Mouse (Mus musculus): ENCODE measurements around the gene Fzr1. TPM values are rescaled to one million over a fixed set of nuclear protein-coding genes. Genes with fewer than 3 reads are reported as not detected.

Gene Fzr1
- total and polyA plus RNA-seq, 3 experiments = 33.1 to 75.4 (median 44.5) TPM

GRCm38 (mm10) chr10:81354738-81355477 is 23.4 kb downstream of the Fzr1 start:
- Histone ChIP-seq H3K79me2 (replicated peaks; ENCODE audit: control insufficient read depth, extremely low read depth, insufficient read depth, poor library complexity, severe bottlenecking) (no peaks in the 10 kb centered on the region; the same call in 1 of the 2 replicates), H3K9me3 (replicated peaks; ENCODE audit: low read length) (no peaks in the 10 kb centered on the region), H3K4me2 (ENCODE audit: insufficient read depth, low read depth, poor library complexity, severe bottlenecking) (no peak overlapping the region), H3K4me3 (replicated peaks in 1 of 3; ENCODE audit: low read depth in 2 of 3, low read length in 2 of 3, poor library complexity in 1 of 3) (no peak overlapping the region), H3K9ac (ENCODE audit: insufficient read depth, low read depth) (no peak overlapping the region), H3K27me3 (replicated peaks) (no peaks in the 10 kb centered on the region), H3K36me3 (replicated peaks in 1 of 2; ENCODE audit: control insufficient read depth in 1 of 2, insufficient read depth in 1 of 2, low read length in 1 of 2) (peaks cover 2 to 7% of the 10 kb centered on the region in 2 experiments), H3K27ac (ENCODE audit: insufficient read depth, low read depth) (no peak overlapping the region), H3K4me1 (ENCODE audit: control insufficient read depth in 1 of 2, insufficient read depth in 2 of 2) (peaks cover 19 to 61% of the 10 kb centered on the region in 2 experiments)
- TF ChIP-seq SIN3A (IDR thresholded peaks at IDR 0.05; ENCODE audit: low read length) (no peak), ZC3H11A (IDR thresholded peaks at IDR 0.05; ENCODE audit: low read depth, low read length) (no peak), UBTF (IDR thresholded peaks at IDR 0.05; ENCODE audit: low read depth, low read length) (no peak), NELFE (IDR thresholded peaks at IDR 0.05; ENCODE audit: low read depth, low read length) (no peak), USF1 (IDR thresholded peaks at IDR 0.05; ENCODE audit: low read depth, low read length) (no peak), IRF4 (IDR thresholded peaks at IDR 0.05; ENCODE audit: low read depth, low read length) (no peak), SMC3 (IDR thresholded peaks at IDR 0.05; ENCODE audit: low read depth, low read length) (no peak), TCF12 (IDR thresholded peaks at IDR 0.05; ENCODE audit: low read depth, low read length) (no peak), NRF1 (IDR thresholded peaks at IDR 0.05; ENCODE audit: low read depth, low read length) (no peak), MAZ (IDR thresholded peaks at IDR 0.05; ENCODE audit: low read depth, low read length) (no peak), HCFC1 (IDR thresholded peaks at IDR 0.05; ENCODE audit: low read depth, low read length) (no peak), POLR2A (IDR thresholded peaks at IDR 0.05; ENCODE audit: low read depth, low read length) (no peak)
- DNase-seq (ENCODE audit: extremely low read depth) = no peak
- dilution Hi-C loops (cut with MboI; ENCODE audit: extremely low pct_ligation_motif_present, extremely low pct_unique_long_range_greater_than_20kb, low sequenced_read_pairs) = no loop called here
- in situ Hi-C loops (cut with MboI; ENCODE audit: low pct_ligation_motif_present, low pct_unique_long_range_greater_than_20kb, low sequenced_read_pairs) = loop anchor here (10.0 kb wide), 1 partner anchor 160 kb away; no protein-coding TSS in a partner anchor

GRCm38 (mm10) chr10:81351678-81352291 is 26.5 kb downstream of the Fzr1 start:
- in situ Hi-C loops (cut with MboI; ENCODE audit: low pct_ligation_motif_present, low pct_unique_long_range_greater_than_20kb, low sequenced_read_pairs) (loop anchor here (10.0 kb wide), 1 partner anchor 157 kb away; no protein-coding TSS in a partner anchor), dilution Hi-C loops (cut with MboI; ENCODE audit: extremely low pct_ligation_motif_present, extremely low pct_unique_long_range_greater_than_20kb, low sequenced_read_pairs) (no loop called here)
- Histone ChIP-seq H3K27ac (ENCODE audit: insufficient read depth, low read depth) (no peak overlapping the region), H3K36me3 (replicated peaks in 1 of 2; ENCODE audit: control insufficient read depth in 1 of 2, insufficient read depth in 1 of 2, low read length in 1 of 2) (peaks cover 16 to 21% of the 10 kb centered on the region in 2 experiments), H3K79me2 (replicated peaks; ENCODE audit: control insufficient read depth, extremely low read depth, insufficient read depth, poor library complexity, severe bottlenecking) (no peaks in the 10 kb centered on the region), H3K9me3 (replicated peaks; ENCODE audit: low read length) (no peaks in the 10 kb centered on the region), H3K4me2 (ENCODE audit: insufficient read depth, low read depth, poor library complexity, severe bottlenecking) (peak overlapping the region; percentile 54), H3K9ac (ENCODE audit: insufficient read depth, low read depth) (peak overlapping the region; percentile 2; the same call in 1 of the 2 replicates), H3K4me3 (replicated peaks in 1 of 3; ENCODE audit: low read depth in 2 of 3, low read length in 2 of 3, poor library complexity in 1 of 3) (peak overlapping the region in 2 of 3 experiments; percentile 15 to 32), H3K27me3 (replicated peaks) (no peaks in the 10 kb centered on the region), H3K4me1 (ENCODE audit: control insufficient read depth in 1 of 2, insufficient read depth in 2 of 2) (peaks cover 13 to 49% of the 10 kb centered on the region in 2 experiments)
- DNase-seq (ENCODE audit: extremely low read depth) = peak; percentile 75
- peak; percentile 28; the same call in 1 of the 2 replicates for TF ChIP-seq HCFC1 (IDR thresholded peaks at IDR 0.05; ENCODE audit: low read depth, low read length)
- TF ChIP-seq SMC3 (IDR thresholded peaks at IDR 0.05; ENCODE audit: low read depth, low read length) = no peak
- peak; percentile 82; the same call in 1 of the 2 replicates for TF ChIP-seq MAZ (IDR thresholded peaks at IDR 0.05; ENCODE audit: low read depth, low read length)
- no peak for TF ChIP-seq GABPA (IDR thresholded peaks at IDR 0.05; ENCODE audit: insufficient replicate concordance, low read depth, low read length)
- TF ChIP-seq MXI1 (IDR thresholded peaks at IDR 0.05; ENCODE audit: low read depth, low read length) = peak; percentile 59; the same call in 1 of the 2 replicates
- no peak for TF ChIP-seq CHD2 (IDR thresholded peaks at IDR 0.05; ENCODE audit: low read length)
- 0 out of 2 replicates have a peak, but pooled peaks have one; percentile 41 for TF ChIP-seq TCF12 (IDR thresholded peaks at IDR 0.05; ENCODE audit: low read depth, low read length)
- peak; percentile 22; the same call in 1 of the 2 replicates for TF ChIP-seq EP300 (IDR thresholded peaks at IDR 0.05; ENCODE audit: low read length)
- TF ChIP-seq KAT2A (IDR thresholded peaks at IDR 0.05; ENCODE audit: insufficient replicate concordance, low read length) = no peak
- peak; percentile 56 for TF ChIP-seq POLR2A (IDR thresholded peaks at IDR 0.05; ENCODE audit: low read depth, low read length)
- TF ChIP-seq USF1 (IDR thresholded peaks at IDR 0.05; ENCODE audit: low read depth, low read length) = no peak
- TF ChIP-seq MAFK (IDR thresholded peaks at IDR 0.05; ENCODE audit: insufficient replicate concordance, low read length) = no peak
- no peak for TF ChIP-seq RCOR1 (conservative IDR thresholded peaks at IDR 0.05; ENCODE audit: low read depth, low read length)
- no peak; the same call in 1 of the 2 replicates for TF ChIP-seq POLR2AphosphoS2 (IDR thresholded peaks at IDR 0.05; ENCODE audit: low read depth, low read length)
- peak; percentile 62 for TF ChIP-seq SIN3A (IDR thresholded peaks at IDR 0.05; ENCODE audit: low read length)
- peak; percentile 71 for TF ChIP-seq BHLHE40 (IDR thresholded peaks at IDR 0.05; ENCODE audit: low read depth, low read length)
- TF ChIP-seq IRF4 (IDR thresholded peaks at IDR 0.05; ENCODE audit: low read depth, low read length) = no peak
- TF ChIP-seq CHD1 (IDR thresholded peaks at IDR 0.05; ENCODE audit: low read depth, low read length) = no peak
- TF ChIP-seq JUND (conservative IDR thresholded peaks at IDR 0.05; ENCODE audit: low read depth, low read length) = no peak
- TF ChIP-seq PAX5 (IDR thresholded peaks at IDR 0.05; ENCODE audit: low read length) = no peak
- no peak for TF ChIP-seq USF2 (conservative IDR thresholded peaks at IDR 0.05; ENCODE audit: low read depth, low read length)
- no peak for TF ChIP-seq E2F4 (IDR thresholded peaks at IDR 0.05; ENCODE audit: insufficient replicate concordance, low read depth, low read length)
- TF ChIP-seq NRF1 (IDR thresholded peaks at IDR 0.05; ENCODE audit: low read depth, low read length) = no peak
- no peak for TF ChIP-seq RAD21 (IDR thresholded peaks at IDR 0.05; ENCODE audit: low read depth, low read length)
- no peak for TF ChIP-seq JUN (IDR thresholded peaks at IDR 0.05; ENCODE audit: insufficient read depth, low read depth, low read length)
